Mouse (Mus musculus): Measurements from ENCODE around the gene Mab21l3.

The Mab21l3 gene

DNA sequence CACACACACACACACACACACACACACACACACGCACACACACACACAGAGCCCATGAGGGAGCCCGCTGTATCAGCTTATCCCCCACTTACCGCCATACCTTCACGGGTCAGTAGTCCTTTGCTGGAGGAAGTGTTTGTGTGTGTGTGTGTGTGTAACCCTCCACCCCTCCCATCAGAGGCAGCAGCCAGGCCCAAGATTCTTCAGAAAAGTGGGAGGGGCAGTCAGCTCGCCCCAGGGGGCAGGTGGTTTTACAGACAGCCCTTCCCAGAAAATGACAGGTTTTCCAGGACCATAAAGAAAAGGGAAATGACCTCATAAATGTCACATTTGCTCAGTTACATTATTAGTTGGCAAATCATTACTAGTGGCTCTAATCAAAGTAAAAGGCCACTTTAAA, at the start of gene Mab21l3:
Gene Mab21l3, minus strand, starts transcription at position 144 of the 400 bp plus-strand sequence.
- DNase-seq (ENCODE audit: extremely low spot score, low read depth, low spot score), result no peak

DNA sequence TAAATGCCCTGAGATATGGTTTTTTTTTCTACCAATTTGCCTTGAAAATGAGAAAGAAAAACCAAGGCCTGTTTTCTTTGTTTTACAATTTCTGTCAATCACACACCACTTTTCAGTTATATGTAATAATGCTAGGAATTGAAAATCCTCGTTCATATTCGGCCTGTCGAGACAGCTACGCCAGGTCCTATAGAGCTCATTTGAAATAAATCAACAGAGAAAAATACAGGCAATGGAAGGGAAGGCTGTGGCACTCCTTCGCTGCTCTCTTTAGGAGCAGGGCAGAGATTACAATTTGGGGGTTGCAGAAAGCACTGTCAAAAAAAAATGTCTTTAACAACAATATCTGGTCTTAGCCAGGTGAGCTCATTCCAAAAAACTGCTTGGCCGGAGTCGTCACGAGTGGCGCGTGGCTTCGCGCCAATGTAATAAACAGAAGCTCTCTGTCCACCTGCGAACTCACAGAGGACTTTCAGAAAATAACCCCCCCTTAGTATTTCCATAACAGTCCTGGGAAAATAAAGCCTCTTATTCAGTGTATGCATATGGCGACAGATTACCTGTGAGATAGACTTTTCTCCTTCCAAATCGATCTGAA, 48.7 kb upstream of the Mab21l3 start:
- no peak for DNase-seq (ENCODE audit: extremely low spot score, low read depth, low spot score)

DNA sequence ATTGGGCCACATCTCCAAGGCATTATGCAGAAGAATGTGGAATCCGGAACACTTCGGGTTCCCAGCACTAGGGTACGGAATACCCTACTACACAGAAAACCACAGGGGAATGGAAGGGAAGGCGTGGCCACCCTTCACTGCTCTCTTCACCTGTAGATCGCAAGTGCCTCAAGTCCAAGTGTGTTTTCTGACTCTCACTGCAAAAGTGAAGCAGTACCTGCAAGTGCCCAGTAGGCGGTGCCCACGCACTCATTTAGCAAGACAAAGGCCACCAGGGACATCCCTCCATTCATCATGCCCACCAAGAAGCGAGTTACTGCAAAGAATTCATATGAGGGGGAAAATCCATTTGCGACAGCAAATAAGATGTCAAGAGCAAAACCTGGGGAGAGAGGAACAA, 48.1 kb upstream of the Mab21l3 start:
- peak; percentile 74 for DNase-seq (ENCODE audit: extremely low spot score, low read depth, low spot score)

DNA sequence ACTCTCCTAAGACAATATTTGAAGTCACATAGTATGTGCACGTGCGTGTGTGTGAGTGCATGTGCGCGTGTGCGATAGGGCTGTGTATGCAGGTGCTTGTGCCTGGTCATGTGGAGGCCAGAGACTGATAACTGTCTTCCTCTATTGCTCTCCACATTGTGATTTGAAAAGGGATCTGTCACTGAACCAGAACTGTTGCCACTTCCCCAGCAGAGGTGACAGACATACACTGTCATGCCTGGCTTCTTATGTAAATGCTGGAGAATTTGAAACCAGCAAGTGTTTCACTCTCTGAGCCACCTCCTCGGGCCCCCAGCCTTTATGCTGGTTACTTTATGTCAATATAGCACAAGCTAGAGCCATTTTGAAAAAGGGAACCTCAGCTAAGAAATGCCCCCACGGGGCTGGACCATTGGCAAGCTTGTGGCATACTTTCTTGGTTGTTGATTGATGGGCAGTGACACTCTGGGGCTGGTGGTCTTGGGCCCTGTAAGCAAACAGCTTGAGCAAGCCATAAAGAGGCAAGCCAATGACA, 46.7 kb upstream of the Mab21l3 start:
- no peak for DNase-seq (ENCODE audit: extremely low spot score, low read depth, low spot score)

DNA sequence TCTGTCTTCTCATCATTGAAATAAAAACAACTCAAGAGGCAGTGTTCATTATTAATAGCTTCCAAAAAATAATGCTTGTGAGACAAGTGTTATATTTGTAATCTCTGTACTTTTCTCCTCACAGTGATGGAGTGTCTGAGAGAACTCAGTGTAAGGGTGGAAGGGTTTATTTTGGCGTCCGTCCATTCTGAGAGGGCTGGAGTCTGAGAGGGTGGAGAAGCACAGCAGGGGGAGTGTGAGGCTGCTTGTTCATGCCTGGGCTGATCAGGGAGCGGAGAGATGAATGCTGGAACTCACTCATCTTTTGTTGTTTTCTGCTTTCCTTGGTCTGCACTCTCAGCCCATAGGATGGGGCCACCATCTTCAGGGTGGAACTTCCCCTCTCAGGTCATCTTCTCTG, 36.8 kb upstream of the Mab21l3 start:
- no peak for DNase-seq (ENCODE audit: extremely low spot score, low read depth, low spot score)

DNA sequence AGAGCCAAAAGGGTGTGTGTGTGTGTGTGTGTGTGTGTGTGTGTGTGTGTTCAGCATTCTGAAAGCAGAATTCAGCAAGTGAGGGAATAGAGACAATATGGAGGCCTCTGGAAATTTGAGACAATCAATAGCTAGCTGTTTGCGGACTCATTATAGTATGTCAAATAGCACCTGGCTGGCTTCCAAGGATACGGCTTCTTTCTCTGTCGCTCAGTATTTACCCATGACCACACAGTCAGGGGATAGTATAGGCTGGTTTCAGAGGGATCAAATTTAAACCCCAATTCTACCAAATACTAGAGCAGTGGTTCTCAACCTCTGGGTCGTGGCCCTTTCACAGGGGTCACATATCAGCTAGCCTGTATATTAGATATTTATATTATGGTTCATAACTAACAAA, 36.3 kb upstream of the Mab21l3 start:
- no peak for DNase-seq (ENCODE audit: extremely low spot score, low read depth, low spot score)

DNA sequence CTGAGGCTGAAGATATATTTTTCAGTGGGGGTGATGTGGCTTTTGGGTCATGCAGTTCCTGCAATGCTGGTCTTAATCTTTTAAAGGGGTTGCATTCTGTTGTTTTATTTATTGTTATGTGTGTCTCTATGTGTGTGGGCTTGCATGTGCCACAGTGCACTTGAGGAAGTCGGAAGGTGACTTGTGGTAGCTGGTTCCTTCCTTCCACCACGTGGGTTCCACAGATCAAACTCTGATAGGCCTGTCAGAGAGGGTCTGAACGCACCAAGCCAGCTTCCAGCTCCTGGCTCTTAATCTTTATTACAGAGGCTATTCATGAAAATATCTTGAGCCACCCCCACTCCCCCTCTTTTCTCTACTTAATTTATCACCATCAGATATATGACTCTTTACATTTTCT, 35.1 kb upstream of the Mab21l3 start:
- DNase-seq (ENCODE audit: extremely low spot score, low read depth, low spot score), result no peak

DNA sequence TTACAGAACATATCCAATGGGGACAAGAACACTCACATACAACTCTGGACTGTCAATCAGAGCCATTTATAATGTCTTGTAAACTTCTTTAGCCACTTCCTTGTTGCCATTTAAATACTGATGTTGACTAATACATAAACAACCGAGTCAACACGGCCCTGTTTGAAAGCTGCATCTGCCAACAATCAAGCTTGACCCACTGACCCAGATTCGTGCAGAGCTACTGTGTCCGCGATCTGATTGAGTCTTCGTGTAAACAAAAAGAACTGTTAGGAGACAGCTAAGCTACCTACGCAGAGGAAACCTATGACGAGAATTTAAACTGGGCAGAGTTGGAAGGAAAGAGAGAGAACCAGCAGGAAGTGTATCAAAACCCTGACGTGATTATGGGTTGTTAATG, 33.0 kb upstream of the Mab21l3 start:
- no peak for DNase-seq (ENCODE audit: extremely low spot score, low read depth, low spot score)

DNA sequence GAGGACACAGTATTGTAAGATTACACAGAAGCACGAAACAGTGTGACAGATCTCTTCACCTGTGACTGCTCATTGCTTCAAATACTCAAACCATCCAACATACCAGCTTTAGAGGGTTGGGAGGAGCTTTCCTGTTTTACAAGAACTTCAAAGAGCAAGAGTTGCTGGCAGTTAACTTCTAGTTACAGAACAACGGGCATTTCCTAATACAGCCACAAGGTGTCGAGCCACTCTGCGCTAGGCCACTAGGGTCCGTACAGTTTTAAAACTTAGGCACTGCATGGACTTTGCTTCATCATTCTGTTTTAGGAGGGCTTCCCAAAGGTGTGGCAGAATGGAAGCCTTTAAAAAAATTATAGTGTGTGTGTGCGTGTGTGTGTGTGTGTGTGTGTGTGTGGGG, 32.1 kb upstream of the Mab21l3 start:
- no peak for DNase-seq (ENCODE audit: extremely low spot score, low read depth, low spot score)

DNA sequence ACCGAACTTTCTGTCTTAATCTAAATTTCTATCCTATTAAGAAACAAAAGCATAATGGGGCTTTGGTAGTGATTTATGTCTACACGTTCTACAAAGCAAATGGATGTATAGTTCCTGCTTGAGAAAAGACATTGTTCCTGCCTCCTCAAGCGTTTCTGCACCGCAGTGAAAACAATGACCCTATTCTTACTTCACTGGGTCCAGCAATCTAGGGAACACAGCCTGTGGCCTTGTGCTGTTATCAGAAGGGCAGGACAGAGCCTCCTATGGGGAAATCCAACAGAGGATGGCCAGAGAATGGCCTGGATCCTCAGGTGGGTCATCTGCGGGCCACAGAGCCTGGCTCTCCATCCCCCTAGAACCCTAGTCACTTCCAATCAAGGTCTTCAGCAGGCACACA, 29.4 kb upstream of the Mab21l3 start:
- no peak for DNase-seq (ENCODE audit: extremely low spot score, low read depth, low spot score)

DNA sequence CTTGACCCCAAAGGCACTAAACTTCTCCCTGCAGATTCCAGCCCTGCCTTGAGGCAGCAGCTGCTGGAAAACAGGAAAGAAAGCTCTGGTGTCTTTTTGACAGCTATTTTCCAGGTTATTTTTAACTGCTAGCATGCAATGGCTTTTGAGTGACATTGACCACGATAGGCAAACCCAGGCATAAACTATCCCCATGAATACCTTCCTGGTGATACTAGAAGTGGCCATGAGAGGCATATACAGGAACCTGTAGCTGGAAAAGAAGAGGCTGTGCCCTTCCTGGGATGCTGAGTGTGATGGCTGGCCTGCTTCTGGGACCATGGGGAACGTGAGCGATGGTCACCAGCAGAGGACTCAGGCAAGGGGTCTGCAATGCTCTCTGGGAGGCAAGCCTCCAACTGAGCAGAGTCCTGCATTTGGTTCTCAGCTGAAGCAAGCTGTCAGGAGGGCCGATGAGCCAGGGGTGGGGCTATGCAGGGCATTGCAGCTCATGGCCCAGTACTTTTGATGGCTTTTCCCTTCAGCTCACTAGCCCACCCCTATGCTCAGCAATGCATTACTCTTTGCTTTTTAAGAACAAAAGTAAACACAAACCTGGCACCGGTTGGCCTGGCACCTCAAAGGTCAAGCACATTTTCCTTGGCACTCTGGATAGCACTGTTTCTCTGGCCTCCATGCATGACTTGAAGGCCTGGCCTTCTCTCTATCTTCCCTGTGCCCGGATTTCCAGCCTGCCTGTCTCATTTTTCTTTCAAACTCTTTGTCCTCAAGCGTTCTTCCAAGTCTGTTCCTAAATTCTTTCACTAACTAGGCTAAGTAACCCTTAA, 27.9 kb upstream of the Mab21l3 start:
- no peak for DNase-seq (ENCODE audit: extremely low spot score, low read depth, low spot score)

DNA sequence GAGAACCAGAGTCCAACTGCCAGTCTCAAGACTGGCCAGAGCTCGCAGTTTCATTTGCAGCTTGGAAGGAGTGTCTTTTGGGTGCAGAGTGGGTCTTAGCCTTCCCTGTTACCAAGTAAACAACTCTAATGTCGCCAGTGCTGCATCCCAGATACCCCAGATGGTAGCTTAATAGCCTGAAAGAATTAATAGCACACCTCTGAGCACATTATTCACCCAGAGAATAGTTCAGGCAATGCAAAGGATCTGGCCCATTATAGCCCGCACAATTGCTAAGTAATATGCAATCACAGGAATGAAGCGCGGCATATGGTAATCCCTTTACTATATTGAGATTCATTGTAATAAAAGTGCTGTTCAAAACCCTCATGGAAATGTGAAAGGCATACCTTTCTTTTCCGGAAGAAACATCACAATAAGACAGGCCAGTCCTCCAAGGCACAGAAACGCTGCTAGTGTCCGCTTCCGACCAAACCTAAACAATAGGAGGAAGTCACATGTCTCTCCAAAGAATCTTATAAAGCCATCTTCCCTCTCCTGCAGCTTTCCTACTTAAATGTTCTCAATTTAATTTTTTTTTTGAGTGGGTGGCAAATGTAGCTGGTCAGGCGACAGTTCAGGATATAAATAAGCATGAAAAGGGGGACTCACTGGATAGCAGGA, 26.6 kb upstream of the Mab21l3 start:
- no peak for DNase-seq (ENCODE audit: extremely low spot score, low read depth, low spot score)

DNA sequence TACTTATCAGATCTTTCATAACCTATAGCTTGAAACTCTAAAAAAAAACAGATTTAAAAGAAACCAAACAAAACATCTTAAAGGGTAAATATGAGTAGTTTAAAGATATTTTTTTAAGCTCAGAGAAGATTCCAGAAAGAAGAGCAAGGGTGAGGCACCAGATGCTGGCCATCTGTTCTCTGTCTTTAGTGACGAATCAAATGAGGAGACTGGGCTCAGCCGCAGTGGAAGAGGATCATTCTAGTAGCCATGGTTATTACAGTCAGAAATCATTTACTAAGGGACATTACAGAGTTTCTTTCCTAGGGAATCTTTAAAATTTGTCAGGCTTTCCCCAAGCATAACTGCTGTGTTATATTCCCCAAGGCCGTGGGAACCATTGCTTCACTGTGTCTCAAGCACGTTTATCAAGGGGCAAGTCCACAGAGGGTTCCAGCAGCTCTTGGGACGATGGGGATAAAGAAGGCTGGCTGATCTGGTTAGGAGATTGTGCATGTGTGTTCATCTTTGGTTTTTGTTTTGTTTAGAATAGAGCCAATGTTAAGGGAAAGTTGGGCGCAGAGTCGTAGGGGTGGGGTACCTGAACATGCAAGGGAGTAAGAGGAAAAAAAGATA, 24.4 kb upstream of the Mab21l3 start:
- DNase-seq (ENCODE audit: extremely low spot score, low read depth, low spot score), result no peak

DNA sequence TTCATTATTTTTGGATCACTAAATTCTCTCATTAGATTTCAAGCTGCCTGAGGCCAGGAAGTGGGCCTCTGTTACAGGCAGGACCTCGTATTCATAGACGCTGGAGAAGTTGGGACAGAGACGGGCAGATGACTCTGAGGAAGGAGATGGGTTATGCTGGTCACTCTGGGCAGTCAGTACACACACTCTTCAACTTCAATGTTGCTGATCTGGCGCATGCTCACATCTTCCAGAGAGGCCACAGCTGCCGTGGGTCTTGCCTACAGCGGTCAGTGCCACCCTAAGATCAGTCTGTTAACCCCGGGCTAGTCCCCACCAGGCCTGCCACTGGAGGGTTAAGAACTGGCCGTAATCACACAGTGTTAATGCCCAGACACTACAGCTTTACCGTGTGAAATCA, 23.2 kb upstream of the Mab21l3 start:
- no peak for DNase-seq (ENCODE audit: extremely low spot score, low read depth, low spot score)

DNA sequence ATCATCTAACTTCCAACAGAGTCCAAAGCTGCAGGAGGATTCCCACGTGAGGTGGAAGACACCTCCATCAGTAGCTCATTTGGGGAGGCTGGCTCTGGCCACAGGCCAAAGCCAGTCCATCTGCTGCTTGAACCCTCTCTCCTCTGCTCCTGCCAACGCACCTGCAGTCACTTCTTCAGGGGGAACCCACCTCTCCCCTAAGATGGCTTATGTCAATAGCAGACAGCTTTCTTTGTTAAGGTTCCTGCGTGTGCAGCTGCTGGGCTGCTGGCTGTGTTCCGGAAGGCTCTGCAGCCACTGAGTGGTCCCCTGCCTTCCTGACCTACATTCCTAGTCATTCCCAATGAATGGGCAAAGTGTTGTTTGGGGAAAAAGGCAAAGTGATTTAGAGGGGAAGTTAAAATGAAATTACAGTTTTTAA, 18.3 kb upstream of the Mab21l3 start:
- no peak for DNase-seq (ENCODE audit: extremely low spot score, low read depth, low spot score)

DNA sequence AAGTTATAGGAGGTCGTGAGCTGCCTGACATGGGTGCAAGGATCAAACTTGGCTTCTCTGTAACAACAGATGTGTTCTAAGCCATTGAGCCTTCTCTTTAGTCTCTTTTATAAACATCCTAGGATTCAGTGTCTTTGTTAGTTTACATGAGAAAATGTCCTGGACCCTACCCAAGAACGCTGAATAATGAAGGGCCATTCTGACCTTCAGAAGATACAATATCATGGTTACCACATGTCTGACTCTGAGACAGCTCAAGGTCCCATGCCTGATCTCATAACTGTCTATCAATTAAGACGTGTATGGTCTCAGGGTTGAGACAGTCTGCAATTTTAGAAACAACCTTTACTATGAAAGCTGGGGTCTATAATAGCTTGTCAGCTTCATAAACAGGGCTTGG, 13.1 kb upstream of the Mab21l3 start:
- no peak for DNase-seq (ENCODE audit: extremely low spot score, low read depth, low spot score)

DNA sequence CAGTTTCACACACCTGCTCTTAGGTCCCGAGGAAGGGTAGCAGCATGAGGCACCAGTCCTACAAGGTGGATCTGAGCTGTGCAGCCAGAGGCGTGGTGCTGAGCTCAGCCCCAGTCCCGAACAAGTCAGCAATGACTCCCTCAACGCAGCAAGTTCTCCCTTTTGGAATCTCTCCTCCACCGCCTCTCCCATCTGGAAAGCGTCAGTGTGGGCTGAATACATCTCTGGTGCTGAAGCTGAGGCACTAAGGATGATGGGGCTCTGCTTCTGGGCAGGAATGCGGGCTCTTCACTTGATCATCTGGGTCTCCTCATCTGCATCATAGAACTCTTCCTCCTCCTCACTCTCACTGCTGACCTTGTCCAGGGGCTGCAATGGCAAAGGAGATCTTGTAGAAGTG, 11.4 kb upstream of the Mab21l3 start:
- DNase-seq (ENCODE audit: extremely low spot score, low read depth, low spot score), result no peak

DNA sequence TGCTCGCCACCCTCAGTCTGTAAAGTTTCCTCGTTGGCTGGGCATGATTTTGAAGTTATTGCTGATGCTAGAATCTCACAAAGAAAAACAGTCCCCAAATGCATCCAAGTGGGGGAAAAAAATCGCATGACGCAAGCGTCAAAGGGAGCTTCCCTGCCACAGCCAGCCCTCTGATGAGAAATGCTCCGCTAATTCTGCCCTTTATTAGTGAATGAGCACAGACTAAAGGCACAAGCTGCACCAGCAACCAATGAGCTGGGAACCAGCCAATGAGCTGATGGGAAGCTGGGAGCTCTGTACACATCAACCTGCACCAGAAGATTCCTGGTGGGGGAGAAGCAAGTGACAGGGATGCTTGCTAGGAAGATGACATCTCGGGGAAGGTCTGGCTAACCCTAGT, 11.0 kb upstream of the Mab21l3 start:
- DNase-seq (ENCODE audit: extremely low spot score, low read depth, low spot score), result no peak

DNA sequence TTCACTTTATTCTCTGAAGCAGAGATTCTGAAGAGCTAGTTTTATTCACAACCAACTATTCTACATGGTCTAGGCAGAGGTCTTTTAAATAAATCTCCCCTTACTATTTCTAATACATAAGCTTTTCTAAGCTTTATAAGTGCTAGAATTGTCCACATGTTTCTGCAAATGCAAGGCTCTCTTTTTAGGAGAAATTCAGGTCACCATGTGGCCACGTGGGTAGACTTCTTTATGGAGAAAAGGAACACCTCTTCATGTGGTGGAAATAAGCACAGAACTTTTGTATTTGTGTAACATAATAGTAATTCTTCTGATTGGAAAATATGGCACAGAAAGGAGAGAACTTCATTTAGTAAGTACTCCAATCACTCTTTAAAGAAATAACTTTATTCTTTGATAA, 5.3 kb upstream of the Mab21l3 start:
- no peak for DNase-seq (ENCODE audit: extremely low spot score, low read depth, low spot score)

DNA sequence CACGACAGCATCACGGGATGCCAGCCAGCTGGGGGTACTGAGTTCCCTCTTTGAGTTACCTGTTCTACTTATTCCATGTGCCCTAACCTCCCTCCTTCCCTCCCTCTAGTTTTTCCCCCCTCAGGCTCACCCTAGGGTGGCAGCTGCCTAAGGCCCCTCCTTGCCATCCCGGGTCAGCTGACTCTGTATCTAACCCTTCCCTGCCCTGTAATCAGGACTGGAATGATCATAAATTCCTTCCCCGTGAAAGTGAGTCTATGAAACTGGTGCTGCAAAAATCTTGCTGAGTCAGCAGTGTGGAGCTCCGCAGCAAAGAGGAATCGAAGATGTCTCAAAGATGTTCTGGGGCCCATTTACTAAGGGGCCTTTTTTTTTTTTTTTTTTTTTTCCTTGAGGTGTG, 2.6 kb upstream of the Mab21l3 start:
- DNase-seq (ENCODE audit: extremely low spot score, low read depth, low spot score), result no peak

DNA sequence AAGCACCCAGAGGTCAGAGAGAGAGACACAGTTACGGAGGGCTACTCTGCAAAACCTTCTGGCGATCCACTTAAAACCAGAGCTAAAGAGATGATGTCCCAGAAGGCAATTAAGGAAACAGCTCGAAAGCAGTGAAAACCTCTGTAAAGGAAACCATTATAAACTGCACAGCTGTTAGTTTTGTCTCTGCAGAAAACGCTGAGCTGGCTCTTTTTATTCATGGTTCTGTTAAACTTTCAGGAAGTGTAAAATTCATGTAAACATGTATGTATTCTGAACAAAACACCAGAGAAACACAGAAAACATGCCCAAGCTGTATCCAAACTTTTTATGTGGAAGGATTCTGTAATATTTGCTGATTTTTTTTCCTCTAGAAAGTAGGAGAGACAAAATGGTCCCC, 2.7 kb downstream of the Mab21l3 start:
- DNase-seq (ENCODE audit: extremely low spot score, low read depth, low spot score), result no peak
